Mouse (Mus musculus): Measurements from ENCODE around the gene Ing2. TPM values are rescaled to one million over a fixed set of nuclear protein-coding genes. Genes with fewer than 3 reads are reported as not detected.

The Ing2 gene
- polyA plus RNA-seq, 1 experiment: 0.55 TPM

DNA sequence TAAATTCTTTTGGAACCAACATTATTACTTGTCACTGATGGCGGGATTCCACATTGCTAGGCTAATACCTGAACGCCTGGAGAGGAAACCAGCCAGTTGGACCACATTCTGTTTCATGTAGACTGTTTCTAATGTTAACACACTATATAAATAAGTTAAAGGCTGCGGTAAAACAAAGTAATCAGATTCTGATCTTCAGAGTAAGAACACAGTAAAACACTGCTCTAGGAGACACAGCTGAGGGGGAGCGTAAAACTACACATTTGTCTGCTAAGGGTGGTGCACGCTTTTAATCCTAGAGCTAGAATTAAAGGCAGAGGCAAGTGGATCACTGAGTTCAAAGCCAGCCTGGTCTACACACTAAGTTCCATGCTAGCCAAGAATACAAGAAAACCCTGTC is 12.6 kb downstream of the Ing2 start:
- Histone ChIP-seq H3K36me3 (ENCODE audit: control insufficient read depth) (peaks cover 34% of the 10 kb centered on the region), H3K4me1 (ENCODE audit: control insufficient read depth) (no peaks in the 10 kb centered on the region), H3K9me3 (ENCODE audit: control insufficient read depth, low read length) (no peaks in the 10 kb centered on the region), H3K4me3 (replicated peaks) (no peak overlapping the region), H3K27me3 (ENCODE audit: control insufficient read depth) (no peaks in the 10 kb centered on the region)
- TF ChIP-seq GATA1 (IDR thresholded peaks at IDR 0.05; ENCODE audit: low read length): no peak
- no peak for TF ChIP-seq TAL1 (IDR thresholded peaks at IDR 0.05; ENCODE audit: low read length)

GRCm38 (mm10) chr8:47660394-47660793 is 15.0 kb downstream of the Ing2 start:
- Histone ChIP-seq H3K4me1 (ENCODE audit: control insufficient read depth) (no peaks in the 10 kb centered on the region), H3K36me3 (ENCODE audit: control insufficient read depth) (peaks cover 15% of the 10 kb centered on the region), H3K27me3 (ENCODE audit: control insufficient read depth) (no peaks in the 10 kb centered on the region), H3K9me3 (ENCODE audit: control insufficient read depth, low read length) (no peaks in the 10 kb centered on the region), H3K4me3 (replicated peaks) (no peak overlapping the region)
- no peak for TF ChIP-seq GATA1 (IDR thresholded peaks at IDR 0.05; ENCODE audit: low read length)
- no peak for TF ChIP-seq TAL1 (IDR thresholded peaks at IDR 0.05; ENCODE audit: low read length)

DNA sequence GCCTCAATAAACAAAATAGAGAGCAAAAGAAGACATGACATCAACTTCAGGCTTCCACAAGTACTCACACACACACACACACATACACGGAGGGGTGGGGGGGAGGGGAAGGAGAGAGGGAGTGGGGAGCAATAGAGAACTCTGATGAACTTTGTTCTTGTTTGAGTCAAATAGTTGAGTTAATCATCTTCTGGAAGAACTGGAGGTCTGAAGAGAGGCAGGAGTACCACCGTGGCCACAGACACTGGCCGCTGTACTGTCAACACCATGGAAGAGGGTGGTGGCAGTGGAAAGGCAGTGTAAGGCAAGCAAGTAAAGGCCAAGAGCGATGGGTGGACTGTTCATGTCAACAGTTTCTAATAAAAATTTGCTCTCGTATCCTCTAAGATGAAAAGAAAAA is 15.9 kb downstream of the Ing2 start:
- peaks cover 6% of the 10 kb centered on the region for H3K36me3 ChIP-seq (ENCODE audit: control insufficient read depth)
- TF ChIP-seq GATA1 (IDR thresholded peaks at IDR 0.05; ENCODE audit: low read length) (no peak), TAL1 (IDR thresholded peaks at IDR 0.05; ENCODE audit: low read length) (no peak)
- no peaks in the 10 kb centered on the region for H3K27me3 ChIP-seq (ENCODE audit: control insufficient read depth)
- H3K4me3 ChIP-seq (replicated peaks): no peak overlapping the region
- no peaks in the 10 kb centered on the region for H3K4me1 ChIP-seq (ENCODE audit: control insufficient read depth)
- H3K9me3 ChIP-seq (ENCODE audit: control insufficient read depth, low read length): no peaks in the 10 kb centered on the region

GRCm38 (mm10) chr8:47654406-47654805 is 20.9 kb downstream of the Ing2 start:
- Histone ChIP-seq H3K9me3 (ENCODE audit: control insufficient read depth, low read length) (no peaks in the 10 kb centered on the region), H3K36me3 (ENCODE audit: control insufficient read depth) (no peaks in the 10 kb centered on the region; the same call in 1 of the 2 replicates), H3K27me3 (ENCODE audit: control insufficient read depth) (no peaks in the 10 kb centered on the region), H3K4me1 (ENCODE audit: control insufficient read depth) (no peaks in the 10 kb centered on the region), H3K4me3 (replicated peaks) (no peak overlapping the region)
- TF ChIP-seq GATA1 (IDR thresholded peaks at IDR 0.05; ENCODE audit: low read length) (no peak), TAL1 (IDR thresholded peaks at IDR 0.05; ENCODE audit: low read length) (no peak)

DNA sequence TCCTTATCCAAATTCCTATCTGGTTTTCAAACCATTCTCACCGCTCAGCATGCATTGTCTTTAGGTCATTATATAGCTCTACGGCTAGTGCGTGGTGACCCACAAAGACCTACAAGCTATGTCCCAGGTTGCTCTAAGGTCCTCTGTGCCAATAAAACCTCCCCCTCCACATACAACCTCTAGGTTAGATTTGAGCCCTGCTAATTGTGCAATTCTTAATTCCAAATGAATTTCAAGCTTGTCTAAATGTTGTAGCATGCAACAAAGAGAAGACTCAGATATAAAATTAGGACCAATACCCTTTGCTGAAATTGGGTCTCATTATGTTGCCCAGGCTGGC is 22.6 kb downstream of the Ing2 start:
- Histone ChIP-seq H3K36me3 (ENCODE audit: control insufficient read depth) (no peaks in the 10 kb centered on the region), H3K4me3 (replicated peaks) (no peak overlapping the region), H3K27me3 (ENCODE audit: control insufficient read depth) (no peaks in the 10 kb centered on the region), H3K9me3 (ENCODE audit: control insufficient read depth, low read length) (0 out of 2 replicates have a peak, but pooled peaks cover 2% of the 10 kb centered on the region), H3K4me1 (ENCODE audit: control insufficient read depth) (no peaks in the 10 kb centered on the region)
- TF ChIP-seq TAL1 (IDR thresholded peaks at IDR 0.05; ENCODE audit: low read length) (no peak), GATA1 (IDR thresholded peaks at IDR 0.05; ENCODE audit: low read length) (no peak)

GRCm38 (mm10) chr8:47651913-47652736 is 23.2 kb downstream of the Ing2 start:
- H3K4me1 ChIP-seq (ENCODE audit: control insufficient read depth): no peaks in the 10 kb centered on the region

GRCm38 (mm10) chr8:47650853-47651252 is 24.5 kb downstream of the Ing2 start:
- H3K9me3 ChIP-seq (ENCODE audit: control insufficient read depth, low read length): peaks cover 12% of the 10 kb centered on the region
- H3K4me3 ChIP-seq (replicated peaks): no peak overlapping the region
- no peaks in the 10 kb centered on the region for H3K27me3 ChIP-seq (ENCODE audit: control insufficient read depth)
- TF ChIP-seq TAL1 (IDR thresholded peaks at IDR 0.05; ENCODE audit: low read length): no peak
- TF ChIP-seq GATA1 (IDR thresholded peaks at IDR 0.05; ENCODE audit: low read length): no peak
- no peaks in the 10 kb centered on the region for H3K4me1 ChIP-seq (ENCODE audit: control insufficient read depth)
- no peaks in the 10 kb centered on the region for H3K36me3 ChIP-seq (ENCODE audit: control insufficient read depth)

More at GRCm38 (mm10) chr8:47651913-47652736, 23.2 kb downstream of the Ing2 start:
- Histone ChIP-seq H3K4me3 (replicated peaks) (no peak overlapping the region), H3K27me3 (ENCODE audit: control insufficient read depth) (no peaks in the 10 kb centered on the region), H3K36me3 (ENCODE audit: control insufficient read depth) (no peaks in the 10 kb centered on the region), H3K9me3 (ENCODE audit: control insufficient read depth, low read length) (peaks cover 4% of the 10 kb centered on the region; the same call in 1 of the 2 replicates)
- TF ChIP-seq GATA1 (IDR thresholded peaks at IDR 0.05; ENCODE audit: low read length) (no peak), TAL1 (IDR thresholded peaks at IDR 0.05; ENCODE audit: low read length) (no peak)

DNA sequence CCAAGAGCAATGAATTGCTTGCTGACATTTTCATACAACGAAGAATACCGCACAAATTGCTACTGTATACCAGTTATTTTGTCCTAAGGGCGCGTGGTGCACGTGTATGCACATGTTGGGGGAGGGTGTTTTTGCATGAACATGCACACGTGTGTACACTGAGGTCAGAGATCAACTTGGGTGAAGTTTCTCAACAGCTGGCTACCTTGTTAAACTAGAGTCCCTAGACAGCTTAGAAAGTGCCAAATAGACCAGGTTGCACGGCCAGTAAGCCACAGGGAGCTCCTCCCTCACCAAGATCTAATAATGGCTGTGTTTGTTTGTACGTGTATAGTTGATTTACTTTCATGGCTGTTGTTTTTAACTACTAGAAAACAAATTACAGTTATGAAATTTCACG is 25.8 kb downstream of the Ing2 start:
- no peaks in the 10 kb centered on the region for H3K36me3 ChIP-seq (ENCODE audit: control insufficient read depth)
- TF ChIP-seq GATA1 (IDR thresholded peaks at IDR 0.05; ENCODE audit: low read length): no peak
- no peak for TF ChIP-seq TAL1 (IDR thresholded peaks at IDR 0.05; ENCODE audit: low read length)
- no peaks in the 10 kb centered on the region for H3K27me3 ChIP-seq (ENCODE audit: control insufficient read depth)
- H3K9me3 ChIP-seq (ENCODE audit: control insufficient read depth, low read length): peaks cover 12% of the 10 kb centered on the region
- no peak overlapping the region for H3K4me3 ChIP-seq (replicated peaks)
- no peaks in the 10 kb centered on the region for H3K4me1 ChIP-seq (ENCODE audit: control insufficient read depth)

DNA sequence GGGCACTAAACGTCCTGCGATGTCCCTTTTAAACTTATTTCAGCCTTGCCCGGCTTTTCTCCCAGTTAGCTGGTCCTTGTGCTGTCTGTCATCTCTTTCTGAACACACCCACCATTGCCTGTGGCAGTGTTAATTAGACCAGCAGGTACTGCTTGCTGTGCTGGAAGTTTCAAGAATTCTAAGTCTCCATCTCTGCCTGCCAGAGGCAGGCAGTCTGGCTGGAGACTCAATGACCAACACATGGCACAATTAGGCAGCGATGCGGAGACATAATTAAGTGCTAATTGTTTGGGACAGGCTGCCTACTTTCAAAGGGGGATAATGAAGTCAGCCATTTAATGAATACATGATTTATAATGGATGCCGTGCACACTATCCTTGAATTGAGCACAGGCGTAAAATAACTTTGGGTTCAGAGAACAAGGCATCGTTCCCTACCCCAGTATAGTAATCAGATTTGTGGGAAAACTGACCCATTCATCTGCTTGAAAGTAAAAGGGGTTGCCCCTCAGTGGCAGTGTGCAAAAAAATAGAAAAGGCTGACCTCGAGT is 32.8 kb downstream of the Ing2 start:
- Histone ChIP-seq H3K4me3 (replicated peaks) (no peak overlapping the region), H3K36me3 (ENCODE audit: control insufficient read depth) (no peaks in the 10 kb centered on the region), H3K4me1 (ENCODE audit: control insufficient read depth) (no peaks in the 10 kb centered on the region), H3K9me3 (ENCODE audit: control insufficient read depth, low read length) (peaks cover 38% of the 10 kb centered on the region), H3K27me3 (ENCODE audit: control insufficient read depth) (no peaks in the 10 kb centered on the region)
- TF ChIP-seq GATA1 (IDR thresholded peaks at IDR 0.05; ENCODE audit: low read length) (no peak), TAL1 (IDR thresholded peaks at IDR 0.05; ENCODE audit: low read length) (no peak)
